Mouse (Mus musculus): Measurements from ENCODE around the gene Pirb.

DNA sequence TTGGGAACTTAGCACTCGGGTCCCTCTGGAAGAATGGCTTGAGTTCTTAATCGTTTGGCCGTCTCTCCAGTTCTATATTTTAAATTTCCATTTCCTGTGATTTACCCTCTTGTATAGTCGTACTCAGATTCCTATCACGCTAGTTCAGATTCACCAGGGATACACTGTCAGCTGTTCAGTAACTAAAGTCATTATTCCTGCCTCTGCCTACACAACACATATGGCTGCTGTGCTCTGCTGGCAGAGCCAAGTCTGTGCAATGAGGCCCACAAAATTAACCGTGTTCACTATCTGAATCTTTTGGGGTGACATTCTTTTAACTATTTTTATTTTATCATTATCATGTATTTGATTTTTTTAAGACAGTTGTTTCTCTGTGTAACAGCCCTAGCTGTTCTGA lies 21.7 kb downstream of the Pirb start:
- no peak for TF ChIP-seq POLR2A (IDR thresholded peaks at IDR 0.05; ENCODE audit: extremely low read depth, insufficient read depth, low read length)
- no peak for TF ChIP-seq CTCF (IDR thresholded peaks at IDR 0.05; ENCODE audit: low read depth, low read length)
